Mouse (Mus musculus): ENCODE results near the gene Ccdc124. TPM values are rescaled to one million over a fixed set of nuclear protein-coding genes. Genes with fewer than 3 reads are reported as not detected.

Ccdc124 gene
- total and polyA plus RNA-seq, 3 experiments, result 36.2 to 82.0 (median 58.7) TPM

DNA sequence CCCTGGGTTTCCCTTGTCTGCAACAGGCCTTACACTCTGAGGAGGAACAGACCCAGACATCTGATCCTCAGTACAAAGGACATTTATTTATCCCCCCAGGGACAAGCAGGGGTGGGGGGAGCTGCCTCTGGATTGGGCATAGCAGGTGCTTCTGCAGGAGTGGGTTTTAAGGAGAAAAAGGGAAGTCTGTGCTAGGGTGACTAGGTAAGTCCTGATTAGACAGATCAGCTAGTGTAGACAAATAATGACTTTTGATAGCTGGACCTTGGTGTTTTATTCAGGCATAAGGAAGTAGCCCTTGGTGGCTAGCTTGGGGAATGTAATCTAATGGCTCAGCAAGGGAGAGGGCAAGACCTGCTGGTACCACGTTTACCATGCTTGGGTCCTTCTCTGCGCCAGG lies 25.5 kb upstream of the Ccdc124 start:
- H3K79me2 ChIP-seq (replicated peaks; ENCODE audit: control insufficient read depth, extremely low read depth, insufficient read depth, poor library complexity, severe bottlenecking), result peaks cover 24% of the 10 kb centered on the region
- dilution Hi-C loops (cut with MboI; ENCODE audit: extremely low pct_ligation_motif_present, extremely low pct_unique_long_range_greater_than_20kb, low sequenced_read_pairs), result no loop called here
- no peak overlapping the region for H3K4me3 ChIP-seq (replicated peaks in 1 of 3; ENCODE audit: low read depth in 2 of 3, low read length in 2 of 3, poor library complexity in 1 of 3)
- H3K9me3 ChIP-seq (replicated peaks; ENCODE audit: low read length), result no peaks in the 10 kb centered on the region
- peaks cover 18 to 50% of the 10 kb centered on the region in 2 experiments for H3K4me1 ChIP-seq (ENCODE audit: control insufficient read depth in 1 of 2, insufficient read depth in 2 of 2)
- H3K27ac ChIP-seq (ENCODE audit: insufficient read depth, low read depth), result no peak overlapping the region
- H3K4me2 ChIP-seq (ENCODE audit: insufficient read depth, low read depth, poor library complexity, severe bottlenecking), result no peak overlapping the region
- H3K9ac ChIP-seq (ENCODE audit: insufficient read depth, low read depth), result no peak overlapping the region
- TF ChIP-seq NELFE (IDR thresholded peaks at IDR 0.05; ENCODE audit: low read depth, low read length) (no peak), BHLHE40 (IDR thresholded peaks at IDR 0.05; ENCODE audit: low read depth, low read length) (no peak), ETS1 (conservative IDR thresholded peaks at IDR 0.05; ENCODE audit: low read depth, low read length) (no peak), ELF1 (IDR thresholded peaks at IDR 0.05; ENCODE audit: low read depth, low read length) (no peak)
- in situ Hi-C loops (cut with MboI; ENCODE audit: low pct_ligation_motif_present, low pct_unique_long_range_greater_than_20kb, low sequenced_read_pairs), result loop anchor here (5.0 kb wide), 1 partner anchor 58 kb away; no protein-coding TSS in a partner anchor
- DNase-seq (ENCODE audit: extremely low read depth), result no peak
- no peaks in the 10 kb centered on the region for H3K27me3 ChIP-seq (replicated peaks)
- H3K36me3 ChIP-seq (replicated peaks in 1 of 2; ENCODE audit: control insufficient read depth in 1 of 2, insufficient read depth in 1 of 2, low read length in 1 of 2), result peaks cover 21 to 24% of the 10 kb centered on the region in 2 experiments

DNA sequence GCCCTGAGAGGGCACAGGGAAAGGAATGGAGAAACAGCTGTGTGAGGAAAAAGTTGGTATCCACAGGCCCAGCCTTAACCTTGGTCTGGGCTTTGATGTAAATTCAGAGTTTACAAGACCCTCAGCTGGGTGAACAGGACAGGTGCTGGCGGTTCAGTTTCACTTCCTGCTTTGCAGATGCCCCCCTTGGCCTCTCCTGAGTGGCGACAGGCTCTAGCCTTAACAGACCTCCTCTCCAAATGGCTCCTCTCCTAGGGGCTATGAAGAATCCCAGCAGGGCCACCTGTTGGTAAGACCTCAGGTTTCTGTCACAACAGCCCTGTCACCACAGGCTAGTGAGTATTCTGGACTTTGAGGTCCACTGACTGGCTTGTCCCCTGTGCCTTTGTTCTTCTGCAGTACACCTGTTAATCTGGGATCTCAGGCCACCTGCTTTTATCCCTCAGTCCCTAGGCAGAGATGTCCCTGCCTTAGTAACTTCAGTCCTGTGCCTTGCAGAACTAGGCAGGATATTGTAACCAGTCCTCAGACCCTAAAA lies 25.0 kb upstream of the Ccdc124 start:
- in situ Hi-C loops (cut with MboI; ENCODE audit: low pct_ligation_motif_present, low pct_unique_long_range_greater_than_20kb, low sequenced_read_pairs) (loop anchor here (5.0 kb wide), 1 partner anchor 59 kb away; no protein-coding TSS in a partner anchor), dilution Hi-C loops (cut with MboI; ENCODE audit: extremely low pct_ligation_motif_present, extremely low pct_unique_long_range_greater_than_20kb, low sequenced_read_pairs) (no loop called here)
- DNase-seq (ENCODE audit: extremely low read depth), result no peak
- H3K4me1 ChIP-seq (ENCODE audit: control insufficient read depth in 1 of 2, insufficient read depth in 2 of 2), result peaks cover 18 to 45% of the 10 kb centered on the region in 2 experiments
- 0 out of 2 replicates have a peak overlapping the region, but pooled peaks have one; percentile 6 for H3K27ac ChIP-seq (ENCODE audit: insufficient read depth, low read depth)
- peak overlapping the region; percentile 89 for H3K4me2 ChIP-seq (ENCODE audit: insufficient read depth, low read depth, poor library complexity, severe bottlenecking)
- peaks cover 24% of the 10 kb centered on the region for H3K79me2 ChIP-seq (replicated peaks; ENCODE audit: control insufficient read depth, extremely low read depth, insufficient read depth, poor library complexity, severe bottlenecking)
- peaks cover 26 to 29% of the 10 kb centered on the region in 2 experiments for H3K36me3 ChIP-seq (replicated peaks in 1 of 2; ENCODE audit: control insufficient read depth in 1 of 2, insufficient read depth in 1 of 2, low read length in 1 of 2)
- peak overlapping the region in 2 of 3 experiments; percentile 33 to 96 for H3K4me3 ChIP-seq (replicated peaks in 1 of 3; ENCODE audit: low read depth in 2 of 3, low read length in 2 of 3, poor library complexity in 1 of 3)
- no peaks in the 10 kb centered on the region for H3K27me3 ChIP-seq (replicated peaks)
- peak overlapping the region; percentile 38; the same call in 1 of the 2 replicates for H3K9ac ChIP-seq (ENCODE audit: insufficient read depth, low read depth)
- no peaks in the 10 kb centered on the region for H3K9me3 ChIP-seq (replicated peaks; ENCODE audit: low read length)
- peak in 1 of 2 experiments; percentile 15; a peak in 1 of 4 replicates for TF ChIP-seq CTCF (conservative IDR thresholded peaks at IDR 0.05 in 1 of 2, IDR thresholded peaks at IDR 0.05 in 1 of 2; ENCODE audit: low read depth in 2 of 2, low read length in 2 of 2)
- no peak for TF ChIP-seq PAX5 (IDR thresholded peaks at IDR 0.05; ENCODE audit: low read length)
- no peak for TF ChIP-seq USF2 (conservative IDR thresholded peaks at IDR 0.05; ENCODE audit: low read depth, low read length)
- TF ChIP-seq RAD21 (IDR thresholded peaks at IDR 0.05; ENCODE audit: low read depth, low read length), result no peak
- no peak for TF ChIP-seq ELF1 (IDR thresholded peaks at IDR 0.05; ENCODE audit: low read depth, low read length)
- no peak; the same call in 1 of the 2 replicates for TF ChIP-seq MAX (IDR thresholded peaks at IDR 0.05; ENCODE audit: low read length)
- no peak for TF ChIP-seq MAZ (IDR thresholded peaks at IDR 0.05; ENCODE audit: low read depth, low read length)
- TF ChIP-seq MXI1 (IDR thresholded peaks at IDR 0.05; ENCODE audit: low read depth, low read length), result no peak
- no peak for TF ChIP-seq NELFE (IDR thresholded peaks at IDR 0.05; ENCODE audit: low read depth, low read length)
- no peak for TF ChIP-seq ZNF384 (IDR thresholded peaks at IDR 0.05; ENCODE audit: low read depth, low read length)
- no peak for TF ChIP-seq SIN3A (IDR thresholded peaks at IDR 0.05; ENCODE audit: low read length)
- TF ChIP-seq KAT2A (IDR thresholded peaks at IDR 0.05; ENCODE audit: insufficient replicate concordance, low read length), result no peak
- no peak for TF ChIP-seq CHD1 (IDR thresholded peaks at IDR 0.05; ENCODE audit: low read depth, low read length)
- no peak for TF ChIP-seq POLR2AphosphoS2 (IDR thresholded peaks at IDR 0.05; ENCODE audit: low read depth, low read length)
- TF ChIP-seq NRF1 (IDR thresholded peaks at IDR 0.05; ENCODE audit: low read depth, low read length), result no peak
- TF ChIP-seq SMC3 (IDR thresholded peaks at IDR 0.05; ENCODE audit: low read depth, low read length), result no peak
- TF ChIP-seq HCFC1 (IDR thresholded peaks at IDR 0.05; ENCODE audit: low read depth, low read length), result no peak
- TF ChIP-seq USF1 (IDR thresholded peaks at IDR 0.05; ENCODE audit: low read depth, low read length), result no peak
- no peak for TF ChIP-seq ZKSCAN1 (IDR thresholded peaks at IDR 0.05; ENCODE audit: borderline replicate concordance, low read depth, low read length)
- TF ChIP-seq JUND (conservative IDR thresholded peaks at IDR 0.05; ENCODE audit: low read depth, low read length), result no peak
- TF ChIP-seq EP300 (IDR thresholded peaks at IDR 0.05; ENCODE audit: low read length), result peak; percentile 83
- no peak for TF ChIP-seq RCOR1 (conservative IDR thresholded peaks at IDR 0.05; ENCODE audit: low read depth, low read length)
- no peak for TF ChIP-seq ZMIZ1 (IDR thresholded peaks at IDR 0.05; ENCODE audit: low read depth, low read length)
- TF ChIP-seq MEF2A (IDR thresholded peaks at IDR 0.05; ENCODE audit: borderline replicate concordance, low read depth, low read length), result no peak
- TF ChIP-seq POLR2A (IDR thresholded peaks at IDR 0.05; ENCODE audit: low read depth, low read length), result no peak
- TF ChIP-seq MYC (IDR thresholded peaks at IDR 0.05; ENCODE audit: low read depth, low read length), result no peak
- peak; percentile 65; the same call in 1 of the 2 replicates for TF ChIP-seq TCF12 (IDR thresholded peaks at IDR 0.05; ENCODE audit: low read depth, low read length)
- peak; percentile 92 for TF ChIP-seq IRF4 (IDR thresholded peaks at IDR 0.05; ENCODE audit: low read depth, low read length)
- no peak for TF ChIP-seq UBTF (IDR thresholded peaks at IDR 0.05; ENCODE audit: low read depth, low read length)
- TF ChIP-seq GABPA (IDR thresholded peaks at IDR 0.05; ENCODE audit: insufficient replicate concordance, low read depth, low read length), result no peak

Data from CH12.LX (cell line).